16 mouse cellular contexts compared by ENCODE assay signal in genomic region chr2:129373307-129373706, GRCm38 (mm10). TPM values are rescaled to one million over a fixed set of nuclear protein-coding genes. Genes with fewer than 3 reads are reported as not detected.
DNase-seq lines count a peak whose midpoint lies in the region; ATAC-seq and TF ChIP-seq lines count a peak whose summit lies in the region.
"Had no signal": no experiment of that assay in that cellular context is flagged by ENCODE, and none has a peak within 500 bp of the region (broad histone marks: within the 10 kb centered on the region; RNA-seq: fewer than 3 reads in every experiment).

No protein-coding gene starts in this region.

- no peak for TF ChIP-seq CTCF in liver, postnatal 0 days (IDR thresholded peaks at IDR 0.05; ENCODE audit: low read depth)
- TF ChIP-seq CTCF in bone marrow macrophage, adult 2 months (IDR thresholded peaks at IDR 0.05; ENCODE audit: low read depth, low read length), result no peak

- no peak overlapping the region for H3K9ac ChIP-seq in liver, postnatal 0 days (replicated peaks)
- H3K9ac ChIP-seq in liver, embryonic 12.5 days, result no peak overlapping the region
- H3K9ac ChIP-seq: liver, embryonic 13.5 days had no signal

- H3K36me3 ChIP-seq in liver, postnatal 0 days (replicated peaks; ENCODE audit: insufficient read depth, low read length), result no peaks in the 10 kb centered on the region
- no peaks in the 10 kb centered on the region for H3K36me3 ChIP-seq in liver, embryonic 12.5 days
- H3K36me3 ChIP-seq: embryonic facial prominence, embryonic 10.5 days; liver, embryonic 13.5 days had no signal

- WGBS in liver, postnatal 0 days (ENCODE audit: insufficient replicate concordance), result 38% methylated on average over 4 of the region's 4 CpGs
- 28% methylated on average over 4 of the region's 4 CpGs for WGBS in liver, embryonic 12.5 days (ENCODE audit: insufficient replicate concordance)

- no peaks in the 10 kb centered on the region for H3K27me3 ChIP-seq in liver, postnatal 0 days (ENCODE audit: insufficient read depth, low read length)
- H3K27me3 ChIP-seq in liver, embryonic 12.5 days (replicated peaks), result no peaks in the 10 kb centered on the region
- H3K27me3 ChIP-seq: liver, embryonic 13.5 days had no signal

- H3K27ac ChIP-seq in liver, postnatal 0 days (ENCODE audit: low read depth), result peak overlapping the region; percentile 34; the same call in 1 of the 2 replicates
- H3K27ac ChIP-seq in liver, embryonic 12.5 days, result no peak overlapping the region
- peak overlapping the region; percentile 69 for H3K27ac ChIP-seq in bone marrow macrophage, adult 2 months (ENCODE audit: insufficient read depth, low read depth, low read length)
- H3K27ac ChIP-seq: embryonic facial prominence, embryonic 10.5 days; left cerebral cortex, adult 2 months; liver, embryonic 13.5 days had no signal

- TF ChIP-seq POLR2A in bone marrow macrophage, adult 2 months (IDR thresholded peaks at IDR 0.05; ENCODE audit: borderline replicate concordance, low read depth, low read length), result no peak

- no peak overlapping the region for H3K4me3 ChIP-seq in liver, postnatal 0 days (ENCODE audit: low read depth, low read length)
- H3K4me3 ChIP-seq in liver, embryonic 12.5 days, result no peak overlapping the region
- H3K4me3 ChIP-seq in bone marrow macrophage, adult 2 months (ENCODE audit: insufficient read depth, low read length), result no peak overlapping the region
- H3K4me3 ChIP-seq: embryonic facial prominence, embryonic 10.5 days; left cerebral cortex, adult 2 months; liver, embryonic 13.5 days had no signal

- DNase-seq in liver, postnatal 0 days, result peak; percentile 31
- peak; percentile 64 for DNase-seq in lung, postnatal 25 days (ENCODE audit: low spot score)
- peak; percentile 67 to 74 for DNase-seq in spleen, postnatal 36 days (ENCODE audit: low spot score in 2 of 2)
- DNase-seq in neural tube, embryonic 10.5 days (ENCODE audit: extremely low spot score, low spot score), result no peak
- DNase-seq: adrenal gland, adult 8-10 months; cerebellum, adult 2 months; kidney, adult 18-20 months; liver, embryonic 13.5 days; midbrain, embryonic 14.5 days; thymus, postnatal 25 days had no signal

- H3K9me3 ChIP-seq in liver, postnatal 0 days (ENCODE audit: low read length), result no peaks in the 10 kb centered on the region
- H3K9me3 ChIP-seq in liver, embryonic 12.5 days (replicated peaks), result no peaks in the 10 kb centered on the region
- H3K9me3 ChIP-seq: embryonic facial prominence, embryonic 10.5 days; liver, embryonic 13.5 days had no signal

- ATAC-seq in liver, postnatal 0 days, result peak; percentile 59
- no peak for ATAC-seq in liver, embryonic 12.5 days
- ATAC-seq in erythroblast, adult 5-6 weeks (replicated peaks; ENCODE audit: low FRiP score, poor library complexity, severe bottlenecking), result no peak

- peak; percentile 26; the same call in 1 of the 2 replicates for TF ChIP-seq EP300 in liver, postnatal 0 days (IDR thresholded peaks at IDR 0.05; ENCODE audit: low read depth)

- no peak overlapping the region for H3K4me2 ChIP-seq in liver, postnatal 0 days (ENCODE audit: low read depth, low read length)
- H3K4me2 ChIP-seq in liver, embryonic 12.5 days, result no peak overlapping the region
- H3K4me2 ChIP-seq: liver, embryonic 13.5 days had no signal

- H3K4me1 ChIP-seq in liver, postnatal 0 days (ENCODE audit: insufficient read depth), result no peaks in the 10 kb centered on the region
- peaks cover 12% of the 10 kb centered on the region for H3K4me1 ChIP-seq in liver, embryonic 12.5 days
- peaks cover 31% of the 10 kb centered on the region for H3K4me1 ChIP-seq in bone marrow macrophage, adult 2 months (ENCODE audit: control insufficient read depth, insufficient read depth, low read length)
- H3K4me1 ChIP-seq: embryonic facial prominence, embryonic 10.5 days had no signal

RNA-seq across cellular contexts. Expression of gene Il1b, which starts 2.4 kb away (rescaled TPM):
- 1.3 TPM in 2 replicates for polyA plus RNA-seq in liver, postnatal 0 days (2015; fragmentation: Nextera tagmentation; extraction: Ambion mirVana)
- polyA plus RNA-seq in liver, embryonic 12.5 days (2016; fragmentation: Nextera tagmentation; extraction: Ambion mirVana), result 0.38 and 0.44 TPM in 2 replicates
- polyA plus RNA-seq in bone marrow macrophage, adult 2 months (2012; ENCODE audit: insufficient read depth, insufficient read length, missing spikeins), result 26.0 and 30.4 TPM in 2 replicates
- 1.9 and 4.0 TPM in 2 replicates for total RNA-seq in erythroblast, adult 5-6 weeks (2015; ENCODE audit: low replicate concordance)
- total RNA-seq in erythroblast, adult 5-6 weeks (2017; ENCODE audit: low replicate concordance), result 2.4 and 20.9 TPM in 2 replicates
- polyA plus RNA-seq: embryonic facial prominence, embryonic 10.5 days; forebrain, embryonic 11.5 days; midbrain, embryonic 14.5 days had no signal

Comparison
In these comparisons a context has a peak if more than half of its experiments do, and no peak if none do; other contexts are left out.
1. RNA of gene Il1b, which starts 2.4 kb away (polyA plus RNA-seq): 26.0 to 30.4 TPM in bone marrow macrophage, adult 2 months; 1.3 TPM in liver, postnatal 0 days and 0.38 to 0.44 TPM in liver, embryonic 12.5 days; every median in the first group is over 10 times any median in the second.